Mouse (Mus musculus): Measurements from ENCODE around the gene Slc16a14. TPM values are rescaled to one million over a fixed set of nuclear protein-coding genes. Genes with fewer than 3 reads are reported as not detected.

Gene Slc16a14
- polyA plus RNA-seq, 1 experiment from 2014 or later = 0.19 TPM

DNA sequence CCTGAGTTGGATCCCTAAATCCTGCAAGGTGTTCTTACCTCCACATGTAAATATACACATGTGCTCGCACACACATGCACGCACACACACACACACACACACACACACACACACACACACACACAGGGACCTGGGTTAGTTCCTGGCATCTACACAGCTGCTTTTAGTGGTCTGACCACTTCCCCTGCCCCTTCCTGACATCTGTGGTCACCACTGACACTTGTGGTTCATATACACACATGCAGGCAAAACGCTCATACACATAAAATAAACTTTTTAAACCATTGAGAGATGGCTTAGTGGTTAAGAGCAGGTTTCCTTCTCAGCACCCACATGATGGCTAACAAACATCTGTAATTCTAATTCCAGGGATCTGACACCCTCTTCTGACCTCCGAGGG is 19.9 kb downstream of the Slc16a14 start:
- no peak overlapping the region for H3K9ac ChIP-seq (replicated peaks; ENCODE audit: low read length)
- H3K4me2 ChIP-seq (replicated peaks; ENCODE audit: low read depth, low read length) = no peak overlapping the region
- H3K27ac ChIP-seq (ENCODE audit: low read length) = no peak overlapping the region
- no peaks in the 10 kb centered on the region for H3K4me1 ChIP-seq (ENCODE audit: insufficient read depth, low read length)
- 86% methylated on average over 4 of the region's 4 CpGs for WGBS
- no peaks in the 10 kb centered on the region for H3K27me3 ChIP-seq (ENCODE audit: insufficient read depth, low read length)
- H3K4me3 ChIP-seq (ENCODE audit: low read length) = no peak overlapping the region
- H3K36me3 ChIP-seq (ENCODE audit: insufficient read depth, low read length) = no peaks in the 10 kb centered on the region
- ATAC-seq (ENCODE audit: low FRiP score, low TSS enrichment) = no peak
- no peaks in the 10 kb centered on the region for H3K9me3 ChIP-seq (ENCODE audit: low read length)

DNA sequence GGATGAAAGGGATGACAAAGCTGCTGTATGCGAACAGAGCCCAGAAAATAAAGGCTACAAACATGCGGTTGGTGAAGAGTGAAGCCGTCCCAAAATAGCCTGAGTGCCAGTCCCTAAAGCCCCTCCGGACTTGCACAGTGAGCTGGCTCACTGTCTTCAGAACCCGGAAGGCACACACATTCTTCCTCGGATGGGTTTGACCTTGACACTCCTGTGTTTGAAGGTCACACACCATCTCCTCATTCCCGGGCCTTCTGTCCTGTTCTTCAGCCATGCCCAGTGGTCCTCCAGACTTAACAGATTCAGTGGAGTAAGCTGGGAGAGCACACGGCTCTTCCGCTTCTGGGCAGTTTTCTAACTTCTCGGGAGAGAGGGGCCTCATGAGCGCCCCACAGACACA is 22.4 kb downstream of the Slc16a14 start:
- Histone ChIP-seq H3K27ac (ENCODE audit: low read length) (no peak overlapping the region), H3K4me3 (ENCODE audit: low read length) (no peak overlapping the region), H3K27me3 (ENCODE audit: insufficient read depth, low read length) (no peaks in the 10 kb centered on the region), H3K4me1 (ENCODE audit: insufficient read depth, low read length) (no peaks in the 10 kb centered on the region), H3K4me2 (replicated peaks; ENCODE audit: low read depth, low read length) (no peak overlapping the region), H3K36me3 (ENCODE audit: insufficient read depth, low read length) (no peaks in the 10 kb centered on the region), H3K9ac (replicated peaks; ENCODE audit: low read length) (no peak overlapping the region), H3K9me3 (ENCODE audit: low read length) (no peaks in the 10 kb centered on the region)
- 94% methylated on average over 11 of the region's 11 CpGs for WGBS
- ATAC-seq (ENCODE audit: low FRiP score, low TSS enrichment) = no peak

DNA sequence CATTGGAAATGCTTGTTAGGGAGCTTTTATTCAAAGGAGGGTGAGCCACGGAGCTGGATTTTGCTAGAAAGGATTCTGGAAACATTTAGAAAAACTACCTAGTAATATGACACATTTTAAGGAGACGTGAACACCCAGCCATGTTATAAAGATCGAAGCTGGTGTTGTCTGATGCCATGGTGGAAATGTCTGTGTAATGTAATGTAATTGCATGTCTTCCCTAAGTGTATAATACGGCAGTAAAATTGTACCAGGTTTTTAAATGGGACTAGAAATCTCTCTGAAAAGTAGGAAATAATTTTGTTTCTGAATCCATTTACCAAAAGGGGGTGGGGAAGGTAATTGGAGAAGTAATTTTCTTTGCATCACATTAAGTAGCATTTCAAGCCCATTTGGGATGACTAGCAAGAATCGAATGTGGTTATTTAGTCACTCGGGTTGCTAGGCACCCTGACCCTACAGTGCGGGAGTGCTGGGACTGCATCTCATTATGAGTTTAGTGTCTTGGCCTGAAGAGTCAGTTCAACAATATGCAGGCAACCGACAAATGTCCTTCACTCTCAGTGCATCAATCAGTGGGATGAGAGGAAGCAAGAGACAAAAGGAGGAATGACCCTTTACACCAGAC is 24.6 kb downstream of the Slc16a14 start:
- Histone ChIP-seq H3K27ac (ENCODE audit: low read length) (no peak overlapping the region), H3K9ac (replicated peaks; ENCODE audit: low read length) (no peak overlapping the region), H3K4me2 (replicated peaks; ENCODE audit: low read depth, low read length) (no peak overlapping the region), H3K9me3 (ENCODE audit: low read length) (no peaks in the 10 kb centered on the region), H3K27me3 (ENCODE audit: insufficient read depth, low read length) (no peaks in the 10 kb centered on the region), H3K4me1 (ENCODE audit: insufficient read depth, low read length) (no peaks in the 10 kb centered on the region), H3K36me3 (ENCODE audit: insufficient read depth, low read length) (no peaks in the 10 kb centered on the region), H3K4me3 (ENCODE audit: low read length) (no peak overlapping the region)
- 73% methylated on average over 8 of the region's 8 CpGs for WGBS
- no peak for ATAC-seq (ENCODE audit: low FRiP score, low TSS enrichment)

DNA sequence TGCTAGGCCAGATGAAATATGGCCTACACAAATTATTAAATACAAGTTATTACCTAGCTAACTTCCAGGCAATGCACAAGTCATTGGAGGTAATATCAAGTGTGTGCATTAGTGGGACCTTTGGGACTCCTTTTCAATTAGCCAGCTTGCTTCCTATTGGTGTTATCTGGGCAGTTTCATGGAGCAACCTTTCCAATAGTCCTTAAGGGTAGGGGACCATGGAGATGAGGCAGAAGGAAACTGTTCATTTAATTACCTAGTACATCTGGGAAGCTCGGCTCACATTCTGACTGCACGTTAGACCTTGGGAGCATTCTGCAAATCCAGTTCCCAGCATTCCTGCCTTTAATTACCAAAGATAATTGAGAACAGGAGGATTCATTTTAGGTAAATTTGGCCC is 30.5 kb downstream of the Slc16a14 start:
- no peak overlapping the region for H3K4me2 ChIP-seq (replicated peaks; ENCODE audit: low read depth, low read length)
- no peak overlapping the region for H3K9ac ChIP-seq (replicated peaks; ENCODE audit: low read length)
- no peaks in the 10 kb centered on the region for H3K9me3 ChIP-seq (ENCODE audit: low read length)
- no peaks in the 10 kb centered on the region for H3K27me3 ChIP-seq (ENCODE audit: insufficient read depth, low read length)
- H3K4me1 ChIP-seq (ENCODE audit: insufficient read depth, low read length) = no peaks in the 10 kb centered on the region
- no peak for ATAC-seq (ENCODE audit: low FRiP score, low TSS enrichment)
- H3K27ac ChIP-seq (ENCODE audit: low read length) = no peak overlapping the region
- WGBS = 89% methylated on average over 2 of the region's 2 CpGs
- no peak overlapping the region for H3K4me3 ChIP-seq (ENCODE audit: low read length)
- no peaks in the 10 kb centered on the region for H3K36me3 ChIP-seq (ENCODE audit: insufficient read depth, low read length)

DNA sequence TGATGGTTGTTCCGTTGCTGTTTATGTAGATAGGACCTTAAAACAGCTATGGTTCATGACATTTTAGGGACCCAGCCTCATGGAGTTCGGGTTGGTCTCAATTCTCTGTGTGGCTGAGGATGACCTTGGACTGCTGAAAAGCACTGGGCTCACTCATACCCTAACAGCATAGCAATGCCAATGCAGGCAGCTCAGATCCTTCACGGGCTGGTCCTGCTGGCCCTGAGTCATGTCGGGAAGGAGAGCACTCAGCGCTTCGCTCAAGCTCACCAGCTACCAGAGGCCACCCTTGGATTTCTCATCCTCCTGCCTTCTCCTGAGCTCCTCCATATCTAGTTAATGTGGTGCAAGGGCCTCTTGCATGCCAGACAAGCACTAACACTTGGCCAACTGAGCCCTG is 35.8 kb downstream of the Slc16a14 start:
- Histone ChIP-seq H3K4me1 (ENCODE audit: insufficient read depth, low read length) (no peaks in the 10 kb centered on the region), H3K9me3 (ENCODE audit: low read length) (no peaks in the 10 kb centered on the region), H3K36me3 (ENCODE audit: insufficient read depth, low read length) (no peaks in the 10 kb centered on the region), H3K4me3 (ENCODE audit: low read length) (no peak overlapping the region), H3K4me2 (replicated peaks; ENCODE audit: low read depth, low read length) (no peak overlapping the region), H3K27ac (ENCODE audit: low read length) (no peak overlapping the region), H3K27me3 (ENCODE audit: insufficient read depth, low read length) (no peaks in the 10 kb centered on the region), H3K9ac (replicated peaks; ENCODE audit: low read length) (no peak overlapping the region)
- 94% methylated on average over 6 of the region's 6 CpGs for WGBS
- ATAC-seq (ENCODE audit: low FRiP score, low TSS enrichment) = no peak

DNA sequence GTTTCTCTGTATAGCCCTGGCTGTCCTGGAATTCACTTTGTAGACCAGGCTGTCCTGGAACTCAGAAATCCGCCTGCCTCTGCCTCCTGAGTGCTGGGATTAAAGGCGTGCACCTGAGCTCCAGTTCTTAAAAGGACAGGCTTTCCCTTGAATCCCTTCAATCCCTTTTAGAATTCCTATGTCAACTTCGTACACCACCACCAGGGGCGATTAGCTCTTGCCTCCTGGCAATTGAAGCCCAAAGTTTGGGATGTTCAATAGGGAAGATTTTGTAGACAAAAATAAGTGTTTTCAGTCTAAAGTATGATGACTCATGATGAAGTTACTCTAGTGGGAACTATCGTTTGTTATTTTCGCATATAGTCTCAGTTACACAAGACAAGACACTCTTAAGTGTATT is 37.6 kb downstream of the Slc16a14 start:
- H3K4me2 ChIP-seq (replicated peaks; ENCODE audit: low read depth, low read length) = no peak overlapping the region
- no peak overlapping the region for H3K4me3 ChIP-seq (ENCODE audit: low read length)
- 86% methylated on average over 6 of the region's 6 CpGs for WGBS
- H3K27me3 ChIP-seq (ENCODE audit: insufficient read depth, low read length) = no peaks in the 10 kb centered on the region
- H3K36me3 ChIP-seq (ENCODE audit: insufficient read depth, low read length) = no peaks in the 10 kb centered on the region
- H3K9me3 ChIP-seq (ENCODE audit: low read length) = no peaks in the 10 kb centered on the region
- H3K9ac ChIP-seq (replicated peaks; ENCODE audit: low read length) = no peak overlapping the region
- H3K4me1 ChIP-seq (ENCODE audit: insufficient read depth, low read length) = no peaks in the 10 kb centered on the region
- no peak overlapping the region for H3K27ac ChIP-seq (ENCODE audit: low read length)
- ATAC-seq (ENCODE audit: low FRiP score, low TSS enrichment) = no peak

DNA sequence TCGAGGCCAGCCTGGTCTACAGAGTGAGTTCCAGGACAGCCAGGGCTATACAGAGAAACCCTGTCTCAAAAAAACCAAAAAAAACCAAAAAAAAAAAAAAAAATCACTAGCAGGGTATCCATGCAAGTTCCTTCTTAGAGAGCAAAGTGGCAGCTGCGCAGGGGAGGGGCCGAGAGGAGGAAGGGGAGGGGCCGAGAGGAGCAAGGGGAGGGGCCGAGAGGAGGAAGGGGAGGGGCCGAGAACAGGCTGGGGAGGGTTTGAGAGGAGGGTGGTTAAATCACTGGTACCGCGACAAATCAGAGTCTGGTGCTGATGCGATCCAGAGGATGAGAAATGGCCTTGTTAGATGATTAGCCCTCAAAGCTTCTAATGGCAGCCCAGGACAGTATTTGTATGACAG is 43.2 kb downstream of the Slc16a14 start:
- H3K4me1 ChIP-seq (ENCODE audit: insufficient read depth, low read length) = no peaks in the 10 kb centered on the region
- WGBS = 86% methylated on average over 9 of the region's 9 CpGs
- no peaks in the 10 kb centered on the region for H3K27me3 ChIP-seq (ENCODE audit: insufficient read depth, low read length)
- H3K4me3 ChIP-seq (ENCODE audit: low read length) = no peak overlapping the region
- H3K4me2 ChIP-seq (replicated peaks; ENCODE audit: low read depth, low read length) = no peak overlapping the region
- no peak overlapping the region for H3K27ac ChIP-seq (ENCODE audit: low read length)
- ATAC-seq (ENCODE audit: low FRiP score, low TSS enrichment) = no peak
- H3K36me3 ChIP-seq (ENCODE audit: insufficient read depth, low read length) = no peaks in the 10 kb centered on the region
- no peak overlapping the region for H3K9ac ChIP-seq (replicated peaks; ENCODE audit: low read length)
- H3K9me3 ChIP-seq (ENCODE audit: low read length) = no peaks in the 10 kb centered on the region

DNA sequence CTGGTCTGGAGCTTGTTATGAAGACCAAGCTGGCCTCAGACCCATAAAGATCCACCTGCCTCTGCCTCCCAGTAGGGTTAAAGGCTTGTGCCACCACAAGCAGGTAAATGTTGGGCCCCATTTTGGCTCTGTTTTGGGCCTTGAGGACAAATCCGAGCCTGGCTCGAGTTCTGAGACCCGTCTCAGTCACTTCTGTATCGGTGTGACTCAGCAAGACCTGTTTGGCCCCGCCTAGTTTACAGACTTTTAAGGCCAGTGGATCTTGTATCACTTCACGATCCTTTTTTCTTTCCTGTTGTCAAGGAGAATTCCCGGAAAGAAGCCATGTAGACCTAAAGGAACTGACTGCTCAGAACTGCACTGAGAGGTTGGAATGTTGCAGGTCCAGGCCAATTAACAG is 44.4 kb downstream of the Slc16a14 start:
- no peak overlapping the region for H3K27ac ChIP-seq (ENCODE audit: low read length)
- H3K36me3 ChIP-seq (ENCODE audit: insufficient read depth, low read length) = no peaks in the 10 kb centered on the region
- H3K4me2 ChIP-seq (replicated peaks; ENCODE audit: low read depth, low read length) = no peak overlapping the region
- H3K27me3 ChIP-seq (ENCODE audit: insufficient read depth, low read length) = no peaks in the 10 kb centered on the region
- H3K4me3 ChIP-seq (ENCODE audit: low read length) = no peak overlapping the region
- 78% methylated on average over 7 of the region's 7 CpGs for WGBS
- H3K9me3 ChIP-seq (ENCODE audit: low read length) = no peaks in the 10 kb centered on the region
- no peak overlapping the region for H3K9ac ChIP-seq (replicated peaks; ENCODE audit: low read length)
- no peak for ATAC-seq (ENCODE audit: low FRiP score, low TSS enrichment)
- no peaks in the 10 kb centered on the region for H3K4me1 ChIP-seq (ENCODE audit: insufficient read depth, low read length)

DNA sequence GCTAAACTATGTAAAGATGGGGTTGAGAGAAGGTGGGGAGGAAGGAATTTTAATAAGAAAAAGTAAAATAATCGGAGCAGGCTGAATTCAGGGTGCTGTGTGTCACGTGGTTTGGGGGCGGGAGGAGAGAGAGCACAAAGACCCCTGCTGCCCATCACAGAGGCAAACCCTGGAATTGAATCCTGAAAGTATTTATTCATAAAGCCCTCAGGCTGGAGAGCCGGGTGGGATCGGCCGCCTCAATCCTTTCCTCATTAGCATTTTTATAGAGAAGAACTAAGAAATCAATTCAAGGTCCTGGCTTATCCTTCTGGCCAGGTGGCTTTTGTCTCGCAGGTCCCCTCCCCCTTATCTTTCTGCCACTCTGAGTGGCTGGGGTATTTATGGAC is 44.9 kb downstream of the Slc16a14 start:
- WGBS = 36% methylated on average over 7 of the region's 7 CpGs
- Histone ChIP-seq H3K9ac (replicated peaks; ENCODE audit: low read length) (no peak overlapping the region), H3K36me3 (ENCODE audit: insufficient read depth, low read length) (no peaks in the 10 kb centered on the region)

DNA sequence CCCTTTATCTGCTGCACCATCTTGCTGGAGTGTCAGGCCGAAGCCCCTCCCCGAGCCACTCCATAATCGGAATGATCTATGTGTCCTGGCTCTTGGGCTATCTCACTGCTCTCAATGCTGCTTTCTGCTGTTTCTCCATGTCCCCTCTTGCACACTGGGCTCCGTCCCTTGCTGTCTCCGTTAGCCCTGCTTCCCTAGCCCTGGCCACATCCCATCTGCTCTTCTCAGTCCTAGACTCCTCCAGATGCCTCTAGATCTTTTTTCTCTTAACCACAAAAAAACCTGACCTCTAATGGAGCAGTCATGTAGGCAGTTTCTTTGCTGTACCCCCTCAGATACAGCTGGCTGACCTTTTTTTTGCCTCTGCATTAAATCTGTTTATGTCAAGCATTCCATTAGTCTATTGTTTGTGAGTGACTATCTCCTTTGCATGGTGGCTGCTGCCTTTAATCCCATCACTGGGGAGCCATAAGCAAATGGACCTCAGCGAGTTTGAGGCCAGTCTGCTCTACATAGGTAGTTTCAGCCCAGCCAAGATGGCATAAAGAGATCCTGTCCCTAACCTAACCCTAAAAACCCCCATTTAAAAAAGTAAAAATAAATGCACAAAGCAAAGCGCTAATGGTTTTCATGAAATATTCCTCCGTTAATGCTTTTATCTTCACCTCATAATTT is 45.5 kb downstream of the Slc16a14 start:
- no peak overlapping the region for H3K4me3 ChIP-seq (ENCODE audit: low read length)
- no peak for ATAC-seq (ENCODE audit: low FRiP score, low TSS enrichment)
- H3K9ac ChIP-seq (replicated peaks; ENCODE audit: low read length) = no peak overlapping the region
- WGBS = 60% methylated on average over 8 of the region's 8 CpGs
- H3K27ac ChIP-seq (ENCODE audit: low read length) = no peak overlapping the region
- no peak overlapping the region for H3K4me2 ChIP-seq (replicated peaks; ENCODE audit: low read depth, low read length)
- H3K36me3 ChIP-seq (ENCODE audit: insufficient read depth, low read length) = no peaks in the 10 kb centered on the region
- no peaks in the 10 kb centered on the region for H3K27me3 ChIP-seq (ENCODE audit: insufficient read depth, low read length)
- H3K9me3 ChIP-seq (ENCODE audit: low read length) = no peaks in the 10 kb centered on the region
- no peaks in the 10 kb centered on the region for H3K4me1 ChIP-seq (ENCODE audit: insufficient read depth, low read length)

More for the DNA sequence above, 44.9 kb downstream of the Slc16a14 start:
- Histone ChIP-seq H3K27ac (ENCODE audit: low read length) (no peak overlapping the region), H3K4me3 (ENCODE audit: low read length) (no peak overlapping the region), H3K4me2 (replicated peaks; ENCODE audit: low read depth, low read length) (no peak overlapping the region), H3K4me1 (ENCODE audit: insufficient read depth, low read length) (no peaks in the 10 kb centered on the region), H3K27me3 (ENCODE audit: insufficient read depth, low read length) (no peaks in the 10 kb centered on the region), H3K9me3 (ENCODE audit: low read length) (no peaks in the 10 kb centered on the region)
- no peak; the same call in 1 of the 2 replicates for ATAC-seq (ENCODE audit: low FRiP score, low TSS enrichment)
